Mouse (Mus musculus) kidney, embryonic 15.5 days (tissue): ENCODE data around the gene Anks3. TPM values are rescaled to one million over a fixed set of nuclear protein-coding genes. Genes with fewer than 3 reads are reported as not detected.

Experiments
- polyA plus RNA-seq: library from polyadenylated mRNA; unstranded; fragments of >200 nt; fragmentation: Nextera tagmentation; extraction: Ambion mirVana; gene quantifications from 2 replicates; pipeline ENCODE4 v1.2.1, GENCODE M21; 2015

Gene Anks3
- polyA plus RNA-seq, 1 experiment from 2014 or later: 69.3 TPM

Other genes starting within 250 kb of the Anks3 start
- 98.2 and 99.8 TPM in 2 replicates for gene Nmral1, start 244.8 kb downstream of the Anks3 start, polyA plus RNA-seq
- 106 and 111 TPM in 2 replicates for gene Hmox2, start 237.8 kb downstream of the Anks3 start, polyA plus RNA-seq
- gene Cdip1, start 173.9 kb downstream of the Anks3 start, polyA plus RNA-seq: 101 and 108 TPM in 2 replicates
- 0.19 and 0.83 TPM in 2 replicates for gene 4930562C15Rik, start 128.8 kb downstream of the Anks3 start, polyA plus RNA-seq
- gene Ubald1, start 83.9 kb downstream of the Anks3 start, polyA plus RNA-seq: 37.4 and 39.7 TPM in 2 replicates
- gene Mgrn1, start 78.0 kb downstream of the Anks3 start, polyA plus RNA-seq: 88.2 and 98.1 TPM in 2 replicates
- 151 and 155 TPM in 2 replicates for gene Nudt16l1, start 25.4 kb downstream of the Anks3 start, polyA plus RNA-seq
- gene Sept12, start 33.6 kb upstream of the Anks3 start, polyA plus RNA-seq: not detected in 2 replicates
- gene Smim22, start 43.1 kb upstream of the Anks3 start, polyA plus RNA-seq: 11.2 and 13.7 TPM in 2 replicates
- 93.5 and 101 TPM in 2 replicates for gene Rogdi, start 49.3 kb upstream of the Anks3 start, polyA plus RNA-seq
- 162 and 164 TPM in 2 replicates for gene Glyr1, start 85.7 kb upstream of the Anks3 start, polyA plus RNA-seq
- gene Ubn1, start 85.9 kb upstream of the Anks3 start, polyA plus RNA-seq: 18.5 and 19.9 TPM in 2 replicates
- 2.4 and 2.9 TPM in 2 replicates for gene Ppl, start 168.2 kb upstream of the Anks3 start, polyA plus RNA-seq
- gene Sec14l5, start 182.9 kb upstream of the Anks3 start, polyA plus RNA-seq: 0.06 and 0.09 TPM in 2 replicates
- gene Nagpa, start 239.8 kb upstream of the Anks3 start, polyA plus RNA-seq: 19.4 and 21.2 TPM in 2 replicates